Mouse (Mus musculus): ENCODE results near the gene Ubl5. TPM values are rescaled to one million over a fixed set of nuclear protein-coding genes. Genes with fewer than 3 reads are reported as not detected.

The Ubl5 gene
- polyA plus RNA-seq, 1 experiment from 2014 or later, result 281 TPM

- no peak overlapping the region for H3K4me3 ChIP-seq (ENCODE audit: low read length)
- WGBS, result 79% methylated on average over 5 of the region's 5 CpGs
- no peak for ATAC-seq (replicated peaks; ENCODE audit: extremely low read depth, insufficient read depth, low FRiP score)
- no peak overlapping the region for H3K4me2 ChIP-seq (ENCODE audit: low read depth, low read length)
- peaks cover 27% of the 10 kb centered on the region for H3K36me3 ChIP-seq (ENCODE audit: control insufficient read depth, insufficient read depth)
- no peak overlapping the region for H3K9ac ChIP-seq (ENCODE audit: low read length)
- H3K4me1 ChIP-seq (ENCODE audit: control insufficient read depth, insufficient read depth, low read length), result peaks cover 3% of the 10 kb centered on the region; the same call in 1 of the 2 replicates
- H3K27me3 ChIP-seq (ENCODE audit: control insufficient read depth, insufficient read depth, low read length), result no peaks in the 10 kb centered on the region
- H3K9me3 ChIP-seq (replicated peaks; ENCODE audit: control insufficient read depth, low read length), result no peaks in the 10 kb centered on the region
- H3K27ac ChIP-seq (ENCODE audit: low read length), result no peak overlapping the region
These were observed 22.4 kb downstream of the Ubl5 start for GRCm38 (mm10) chr9:20664982-20665637.

DNA sequence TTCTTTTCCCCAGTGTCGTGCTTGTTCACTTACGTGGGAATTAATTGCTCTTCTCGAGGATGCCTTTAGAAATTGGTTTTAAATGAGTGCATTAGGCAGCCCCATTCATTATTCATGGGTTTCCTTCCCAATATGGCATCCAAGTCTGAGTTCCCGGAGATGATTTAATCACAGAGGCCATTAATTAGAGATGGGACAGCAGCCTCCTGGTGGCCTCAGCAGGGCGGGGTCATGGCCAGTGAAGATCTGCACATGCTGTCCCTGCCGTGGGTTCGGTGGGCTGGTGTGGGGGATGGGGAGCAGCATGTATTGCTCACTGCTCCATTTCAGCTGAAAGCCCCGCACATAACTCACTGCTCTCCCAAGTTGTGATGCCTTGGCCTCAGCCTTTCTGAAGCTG lies 23.2 kb downstream of the Ubl5 start:
- 47% methylated on average over 8 of the region's 8 CpGs for WGBS
- no peaks in the 10 kb centered on the region for H3K27me3 ChIP-seq (ENCODE audit: control insufficient read depth, insufficient read depth, low read length)
- no peak overlapping the region for H3K4me3 ChIP-seq (ENCODE audit: low read length)
- no peak overlapping the region for H3K4me2 ChIP-seq (ENCODE audit: low read depth, low read length)
- no peak overlapping the region for H3K27ac ChIP-seq (ENCODE audit: low read length)
- ATAC-seq (replicated peaks; ENCODE audit: extremely low read depth, insufficient read depth, low FRiP score), result no peak
- no peak overlapping the region for H3K9ac ChIP-seq (ENCODE audit: low read length)
- H3K9me3 ChIP-seq (replicated peaks; ENCODE audit: control insufficient read depth, low read length), result no peaks in the 10 kb centered on the region
- H3K4me1 ChIP-seq (ENCODE audit: control insufficient read depth, insufficient read depth, low read length), result peaks cover 3% of the 10 kb centered on the region; the same call in 1 of the 2 replicates
- peaks cover 27% of the 10 kb centered on the region for H3K36me3 ChIP-seq (ENCODE audit: control insufficient read depth, insufficient read depth)

DNA sequence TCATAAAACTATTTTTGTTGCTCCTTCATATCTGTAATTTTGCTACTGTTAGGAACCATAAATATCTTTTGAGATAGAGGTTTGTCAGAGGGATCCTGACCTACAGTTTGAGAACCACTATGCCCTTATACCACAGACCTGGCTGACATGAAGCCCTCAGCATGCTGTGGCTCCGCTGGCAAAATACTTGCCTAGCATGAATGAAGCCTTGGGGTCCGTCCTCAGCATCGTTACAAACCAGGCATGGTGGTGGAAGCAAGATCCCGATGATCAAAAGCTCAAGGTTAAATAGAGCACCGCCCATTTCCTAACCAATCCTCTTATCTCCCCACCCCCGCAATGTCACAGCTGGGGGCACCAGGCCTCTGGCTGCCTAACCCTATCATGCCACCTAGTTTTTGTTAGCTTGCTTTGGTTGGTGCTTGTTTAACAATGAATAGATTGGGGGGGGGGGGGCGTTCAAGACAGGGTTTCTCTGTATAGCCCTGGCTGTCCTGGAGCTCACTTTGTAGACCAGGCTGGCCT lies 23.9 kb downstream of the Ubl5 start:
- H3K27me3 ChIP-seq (ENCODE audit: control insufficient read depth, insufficient read depth, low read length), result no peaks in the 10 kb centered on the region
- ATAC-seq (replicated peaks; ENCODE audit: extremely low read depth, insufficient read depth, low FRiP score), result no peak
- no peak overlapping the region for H3K9ac ChIP-seq (ENCODE audit: low read length)
- H3K4me3 ChIP-seq (ENCODE audit: low read length), result no peak overlapping the region
- H3K9me3 ChIP-seq (replicated peaks; ENCODE audit: control insufficient read depth, low read length), result no peaks in the 10 kb centered on the region
- 5% methylated on average over 7 of the region's 7 CpGs for WGBS
- H3K27ac ChIP-seq (ENCODE audit: low read length), result no peak overlapping the region
- H3K4me2 ChIP-seq (ENCODE audit: low read depth, low read length), result no peak overlapping the region
- H3K36me3 ChIP-seq (ENCODE audit: control insufficient read depth, insufficient read depth), result peaks cover 20% of the 10 kb centered on the region
- H3K4me1 ChIP-seq (ENCODE audit: control insufficient read depth, insufficient read depth, low read length), result peaks cover 3% of the 10 kb centered on the region; the same call in 1 of the 2 replicates

GRCm38 (mm10) chr9:20668065-20668464 lies 25.4 kb downstream of the Ubl5 start:
- no peak overlapping the region for H3K9ac ChIP-seq (ENCODE audit: low read length)
- no peaks in the 10 kb centered on the region for H3K27me3 ChIP-seq (ENCODE audit: control insufficient read depth, insufficient read depth, low read length)
- H3K4me3 ChIP-seq (ENCODE audit: low read length), result no peak overlapping the region
- H3K36me3 ChIP-seq (ENCODE audit: control insufficient read depth, insufficient read depth), result peaks cover 12% of the 10 kb centered on the region
- no peak overlapping the region for H3K27ac ChIP-seq (ENCODE audit: low read length)
- no peaks in the 10 kb centered on the region for H3K9me3 ChIP-seq (replicated peaks; ENCODE audit: control insufficient read depth, low read length)
- ATAC-seq (replicated peaks; ENCODE audit: extremely low read depth, insufficient read depth, low FRiP score), result no peak
- no peak overlapping the region for H3K4me2 ChIP-seq (ENCODE audit: low read depth, low read length)
- H3K4me1 ChIP-seq (ENCODE audit: control insufficient read depth, insufficient read depth, low read length), result peaks cover 3% of the 10 kb centered on the region; the same call in 1 of the 2 replicates
- WGBS, result 88% methylated on average over 22 of the region's 22 CpGs

DNA sequence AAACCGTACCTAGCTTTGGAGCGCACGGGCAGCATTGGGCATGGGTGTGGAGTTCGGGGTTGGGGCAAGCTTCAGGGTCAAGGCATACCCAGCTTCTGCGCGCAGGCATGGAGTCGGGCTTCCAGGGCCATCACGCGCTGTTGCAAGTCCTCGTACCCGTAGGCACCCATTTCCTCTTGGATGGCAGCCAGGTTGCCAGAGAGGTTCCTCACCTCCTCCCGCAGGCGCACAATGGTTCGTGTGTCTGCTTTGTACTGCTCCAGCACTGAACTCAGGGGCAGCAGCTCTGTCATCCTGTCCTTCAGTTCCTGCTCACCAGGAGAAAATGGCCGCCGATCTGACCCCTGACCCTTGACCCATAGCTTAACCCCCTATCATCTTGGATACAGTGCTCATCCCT lies 29.4 kb downstream of the Ubl5 start:
- Histone ChIP-seq H3K36me3 (ENCODE audit: control insufficient read depth, insufficient read depth) (no peaks in the 10 kb centered on the region), H3K4me1 (ENCODE audit: control insufficient read depth, insufficient read depth, low read length) (no peaks in the 10 kb centered on the region), H3K4me2 (ENCODE audit: low read depth, low read length) (no peak overlapping the region), H3K9me3 (replicated peaks; ENCODE audit: control insufficient read depth, low read length) (no peaks in the 10 kb centered on the region), H3K4me3 (ENCODE audit: low read length) (no peak overlapping the region), H3K9ac (ENCODE audit: low read length) (no peak overlapping the region), H3K27ac (ENCODE audit: low read length) (no peak overlapping the region), H3K27me3 (ENCODE audit: control insufficient read depth, insufficient read depth, low read length) (no peaks in the 10 kb centered on the region)
- whole genome bisulfite sequencing, result 76% methylated on average over 16 of the region's 16 CpGs
- ATAC-seq (replicated peaks; ENCODE audit: extremely low read depth, insufficient read depth, low FRiP score), result no peak

GRCm38 (mm10) chr9:20677892-20678291 lies 35.2 kb downstream of the Ubl5 start:
- Histone ChIP-seq H3K27me3 (ENCODE audit: control insufficient read depth, insufficient read depth, low read length) (no peaks in the 10 kb centered on the region), H3K4me3 (ENCODE audit: low read length) (no peak overlapping the region), H3K9ac (ENCODE audit: low read length) (no peak overlapping the region), H3K9me3 (replicated peaks; ENCODE audit: control insufficient read depth, low read length) (no peaks in the 10 kb centered on the region), H3K27ac (ENCODE audit: low read length) (no peak overlapping the region), H3K4me2 (ENCODE audit: low read depth, low read length) (no peak overlapping the region), H3K4me1 (ENCODE audit: control insufficient read depth, insufficient read depth, low read length) (no peaks in the 10 kb centered on the region), H3K36me3 (ENCODE audit: control insufficient read depth, insufficient read depth) (no peaks in the 10 kb centered on the region)
- ATAC-seq (replicated peaks; ENCODE audit: extremely low read depth, insufficient read depth, low FRiP score), result no peak
- WGBS, result 88% methylated on average over 12 of the region's 12 CpGs

DNA sequence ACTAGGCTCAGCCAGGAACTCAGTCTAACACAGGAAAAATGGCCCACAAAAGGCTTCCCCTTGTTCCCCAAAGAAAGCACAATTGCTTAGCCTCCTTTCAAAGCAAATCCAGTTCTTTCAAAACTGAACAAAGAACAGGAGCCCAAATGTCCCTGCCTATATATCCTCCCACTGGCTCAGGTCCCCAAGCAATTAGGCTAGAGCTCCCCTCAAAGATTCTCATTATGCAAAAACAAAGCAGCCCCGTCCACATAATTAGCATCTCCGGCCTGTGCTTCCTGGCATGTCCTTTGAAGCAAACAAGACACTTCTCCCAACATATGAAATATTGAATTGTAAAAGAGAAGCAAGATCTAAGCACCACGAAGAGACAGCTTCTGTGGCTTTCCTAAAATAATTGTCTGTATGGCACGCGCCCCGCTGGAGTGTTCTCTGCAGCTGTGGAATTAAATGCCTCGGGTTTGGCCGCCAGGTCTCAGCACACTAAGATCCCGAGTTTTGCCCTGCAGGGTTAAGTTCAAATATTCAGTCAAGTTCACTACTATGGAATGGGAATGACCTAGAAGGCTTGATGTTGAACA lies 37.8 kb downstream of the Ubl5 start:
- ATAC-seq (replicated peaks; ENCODE audit: extremely low read depth, insufficient read depth, low FRiP score), result no peak
- no peak overlapping the region for H3K4me2 ChIP-seq (ENCODE audit: low read depth, low read length)
- H3K9ac ChIP-seq (ENCODE audit: low read length), result no peak overlapping the region
- no peak overlapping the region for H3K27ac ChIP-seq (ENCODE audit: low read length)
- 78% methylated on average over 9 of the region's 9 CpGs for WGBS
- no peaks in the 10 kb centered on the region for H3K36me3 ChIP-seq (ENCODE audit: control insufficient read depth, insufficient read depth)
- H3K9me3 ChIP-seq (replicated peaks; ENCODE audit: control insufficient read depth, low read length), result no peaks in the 10 kb centered on the region
- no peaks in the 10 kb centered on the region for H3K4me1 ChIP-seq (ENCODE audit: control insufficient read depth, insufficient read depth, low read length)
- no peak overlapping the region for H3K4me3 ChIP-seq (ENCODE audit: low read length)
- H3K27me3 ChIP-seq (ENCODE audit: control insufficient read depth, insufficient read depth, low read length), result no peaks in the 10 kb centered on the region

GRCm38 (mm10) chr9:20681546-20682388 lies 39.1 kb downstream of the Ubl5 start:
- no peaks in the 10 kb centered on the region for H3K27me3 ChIP-seq (ENCODE audit: control insufficient read depth, insufficient read depth, low read length)
- H3K27ac ChIP-seq (ENCODE audit: low read length), result no peak overlapping the region
- H3K9me3 ChIP-seq (replicated peaks; ENCODE audit: control insufficient read depth, low read length), result no peaks in the 10 kb centered on the region
- H3K4me2 ChIP-seq (ENCODE audit: low read depth, low read length), result no peak overlapping the region
- no peak overlapping the region for H3K9ac ChIP-seq (ENCODE audit: low read length)
- H3K36me3 ChIP-seq (ENCODE audit: control insufficient read depth, insufficient read depth), result no peaks in the 10 kb centered on the region
- WGBS, result 42% methylated on average over 7 of the region's 7 CpGs
- no peaks in the 10 kb centered on the region for H3K4me1 ChIP-seq (ENCODE audit: control insufficient read depth, insufficient read depth, low read length)
- no peak for ATAC-seq (replicated peaks; ENCODE audit: extremely low read depth, insufficient read depth, low FRiP score)
- no peak overlapping the region for H3K4me3 ChIP-seq (ENCODE audit: low read length)

- no peaks in the 10 kb centered on the region for H3K36me3 ChIP-seq (ENCODE audit: control insufficient read depth, insufficient read depth)
- H3K4me2 ChIP-seq (ENCODE audit: low read depth, low read length), result no peak overlapping the region
- 58% methylated on average over 2 of the region's 2 CpGs for WGBS
- no peaks in the 10 kb centered on the region for H3K27me3 ChIP-seq (ENCODE audit: control insufficient read depth, insufficient read depth, low read length)
- H3K27ac ChIP-seq (ENCODE audit: low read length), result no peak overlapping the region
- ATAC-seq (replicated peaks; ENCODE audit: extremely low read depth, insufficient read depth, low FRiP score), result no peak
- no peak overlapping the region for H3K4me3 ChIP-seq (ENCODE audit: low read length)
- no peak overlapping the region for H3K9ac ChIP-seq (ENCODE audit: low read length)
- no peaks in the 10 kb centered on the region for H3K9me3 ChIP-seq (replicated peaks; ENCODE audit: control insufficient read depth, low read length)
- H3K4me1 ChIP-seq (ENCODE audit: control insufficient read depth, insufficient read depth, low read length), result no peaks in the 10 kb centered on the region
These were observed 39.7 kb downstream of the Ubl5 start for GRCm38 (mm10) chr9:20682389-20682722.

Measured in heart, embryonic 16.5 days (tissue).